Mouse (Mus musculus) hematopoietic stem cell, adult 5-6 weeks (primary cell): ENCODE data around the gene Ttc30a1. TPM values are rescaled to one million over a fixed set of nuclear protein-coding genes. Genes with fewer than 3 reads are reported as not detected.
A peak's percentile ranks its signal among the peaks of the same experiment; 100 is the strongest.
"Not testable (repeated sequence)": the region's sequence is repeated elsewhere in the genome, so short reads cannot be mapped to it uniquely, and the experiment has no call there.

Experiments used
- ATAC-seq, 2 experiments: fragments of 125-278 bp in 1 of 2; replicated peaks in 1 of 2; 2 replicates each; pipeline ENCODE4 v1.8.0; 2016 to 2017; ENCODE audit warnings: inconsistent platforms in 2 of 2, mild to moderate bottlenecking in 2 of 2, moderate number of reproducible peaks in 2 of 2, low read depth in 1 of 2, moderate TSS enrichment in 1 of 2; ENCODE audit not compliant: low FRiP score in 2 of 2, poor library complexity in 2 of 2, severe bottlenecking in 2 of 2, insufficient read depth in 1 of 2, low TSS enrichment in 1 of 2
- total RNA-seq: library from RNA; stranded (forward); fragments of 172-1452, 232-1000 nt; gene quantifications from 2 replicates; pipeline ENCODE4 v1.2.3, GENCODE M21; 2017

The Ttc30a1 gene
- total RNA-seq, 1 experiment from 2014 or later, result 5.5 TPM

DNA sequence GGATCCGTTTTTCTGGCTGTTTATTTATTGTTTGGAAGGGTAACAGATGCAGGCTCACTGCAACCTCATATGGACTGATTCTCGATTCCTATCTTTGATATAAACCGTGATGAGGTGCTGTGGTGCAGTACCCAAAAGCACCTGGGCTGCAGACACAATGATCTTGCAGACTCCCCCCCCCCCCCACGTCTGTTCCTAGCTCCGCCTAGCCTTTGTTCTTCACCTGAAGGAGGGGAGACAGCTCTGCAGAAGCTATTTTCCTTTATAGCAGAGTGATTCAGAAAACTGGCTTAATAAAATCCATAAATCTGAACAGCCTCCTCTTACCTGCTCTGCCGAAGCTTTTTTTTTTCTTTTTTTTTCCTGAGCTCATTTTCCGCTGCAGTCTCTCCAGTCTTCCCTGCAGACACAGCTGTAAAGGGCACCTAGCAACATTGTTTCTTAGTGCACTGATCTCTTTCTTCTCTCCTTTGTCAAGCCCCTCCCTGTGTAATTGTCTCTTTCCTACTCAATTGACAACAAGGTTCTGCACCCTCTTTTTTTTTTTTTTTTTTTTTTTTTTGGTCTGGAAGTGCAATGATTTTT is 7.1 kb upstream of the Ttc30a1 start:
- ATAC-seq, result no peak

DNA sequence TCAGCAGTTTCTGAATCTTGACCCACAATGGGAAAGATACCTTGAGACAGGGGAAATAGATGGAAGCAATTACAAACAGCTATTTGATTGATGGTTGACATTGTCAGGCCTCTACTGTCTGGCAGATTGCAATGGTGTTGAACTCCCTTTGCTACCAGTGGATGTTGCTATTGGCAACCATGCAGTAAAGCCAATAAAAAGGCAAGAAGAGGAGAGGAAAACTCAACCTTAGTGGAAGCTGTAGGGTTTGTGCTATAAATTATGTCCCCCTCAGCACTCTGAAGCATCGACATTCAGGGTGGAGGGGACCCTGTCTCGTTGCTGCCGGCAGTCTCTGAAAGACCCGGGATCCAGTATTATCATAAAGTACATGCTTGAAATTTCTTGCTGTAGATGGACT is 6.6 kb upstream of the Ttc30a1 start:
- ATAC-seq, result no peak

- ATAC-seq, result no peak
Observed at GRCm38 (mm10) chr2:75987739-75988138, 6.0 kb upstream of the Ttc30a1 start.

DNA sequence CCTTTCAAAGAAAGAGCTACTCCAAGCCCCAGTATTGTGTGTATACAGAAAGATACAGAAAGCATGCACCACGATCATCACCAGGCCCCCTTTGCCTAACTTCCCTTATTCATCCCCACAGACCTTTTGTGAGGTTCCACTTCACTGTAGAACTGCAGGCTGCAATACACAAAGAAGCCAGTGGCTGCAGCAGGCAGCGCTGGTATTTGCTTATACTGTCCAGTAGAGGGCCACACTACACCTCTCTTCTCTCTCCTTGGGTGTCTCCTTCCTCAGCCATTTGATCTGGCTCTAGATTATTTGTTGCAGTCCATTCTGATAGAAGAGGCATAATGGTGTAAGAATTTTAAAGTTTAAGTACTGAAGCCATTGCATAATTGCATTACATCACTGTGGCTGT is 3.4 kb upstream of the Ttc30a1 start:
- peak; percentile 89 to 91 for ATAC-seq

- no peak for ATAC-seq
Observed at GRCm38 (mm10) chr2:75983847-75984246, 2.1 kb upstream of the Ttc30a1 start.

- ATAC-seq, result no peak
Observed at GRCm38 (mm10) chr2:75983091-75983490, 1.3 kb upstream of the Ttc30a1 start.

DNA sequence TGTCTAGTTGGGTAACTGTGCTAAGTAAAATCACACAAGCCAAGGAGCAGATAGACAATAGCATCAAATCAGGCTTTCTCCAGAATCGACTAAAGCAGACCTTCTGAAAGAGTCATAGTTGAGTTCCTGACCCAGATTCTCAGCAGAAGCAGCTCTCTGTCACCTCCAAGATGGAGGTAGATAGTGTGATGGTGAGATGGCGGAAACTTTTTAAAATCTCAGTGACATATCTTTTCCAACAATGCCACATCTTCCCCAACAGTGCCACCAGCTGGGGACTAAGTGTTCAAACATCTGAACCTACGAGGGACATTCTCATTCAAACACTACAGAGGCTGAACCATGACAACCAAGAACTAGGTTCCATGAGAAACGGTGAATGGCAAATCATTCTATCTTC is 859 bp upstream of the Ttc30a1 start:
- ATAC-seq, result no peak

DNA sequence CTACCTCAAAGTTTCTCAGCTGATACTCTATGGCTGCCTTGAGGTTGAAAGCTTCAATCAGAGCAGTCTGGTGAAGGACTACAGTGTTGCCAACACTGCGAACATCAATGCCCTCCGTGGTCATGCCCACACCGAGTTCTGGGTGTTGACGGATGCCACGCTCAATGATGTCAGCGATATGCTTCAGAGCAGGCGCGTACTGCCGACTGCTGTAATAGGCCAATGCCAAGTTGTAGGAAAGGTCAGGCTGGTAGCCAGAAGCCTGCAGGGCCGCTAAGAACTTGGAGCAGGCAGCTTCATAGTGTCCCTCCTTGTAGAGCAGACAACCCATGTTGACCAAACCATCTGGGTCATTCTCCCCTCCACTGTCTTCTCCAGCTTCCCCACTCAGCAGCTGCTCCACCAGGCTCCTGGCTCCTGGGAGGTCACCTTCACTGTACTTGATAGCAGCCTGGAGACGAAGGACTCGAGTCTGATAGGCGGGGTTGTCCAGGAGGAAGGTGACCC is 781 bp downstream of the Ttc30a1 start:
- not testable (repeated sequence) for ATAC-seq

DNA sequence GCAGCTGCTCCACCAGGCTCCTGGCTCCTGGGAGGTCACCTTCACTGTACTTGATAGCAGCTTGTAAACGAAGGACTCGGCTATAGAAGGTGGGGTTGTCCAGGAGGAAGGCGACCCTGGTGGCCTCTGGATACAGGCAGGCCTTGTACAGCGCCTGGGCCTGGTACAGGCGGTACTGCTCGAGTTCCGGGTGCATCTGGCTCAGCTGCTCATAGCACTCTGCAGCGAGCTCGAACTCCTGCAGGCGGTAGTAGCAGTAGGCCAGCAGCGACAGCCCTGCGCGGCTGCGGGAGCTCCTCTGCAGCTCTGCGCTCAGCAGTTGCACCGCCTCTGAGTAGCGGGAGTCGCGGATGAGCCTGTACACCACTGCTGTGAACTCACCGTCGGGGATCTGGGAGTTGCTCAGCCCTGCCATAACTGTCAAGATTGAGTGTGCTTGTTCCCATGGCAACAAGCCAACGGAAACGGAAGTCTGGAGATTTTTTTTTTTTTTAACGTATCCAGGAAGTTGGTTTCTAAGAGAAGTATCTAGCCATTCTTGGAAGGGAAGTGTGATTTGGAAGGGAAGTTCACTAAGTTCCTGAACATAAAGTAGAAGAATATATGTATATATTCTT is 3.9 kb downstream of the Ttc30a1 start, which contains the start of gene Ttc30a2:
Ttc30a2 (minus strand) TSS at position 419 of the 617 bp plus-strand sequence.
- ATAC-seq, result peak; percentile 37 to 42

DNA sequence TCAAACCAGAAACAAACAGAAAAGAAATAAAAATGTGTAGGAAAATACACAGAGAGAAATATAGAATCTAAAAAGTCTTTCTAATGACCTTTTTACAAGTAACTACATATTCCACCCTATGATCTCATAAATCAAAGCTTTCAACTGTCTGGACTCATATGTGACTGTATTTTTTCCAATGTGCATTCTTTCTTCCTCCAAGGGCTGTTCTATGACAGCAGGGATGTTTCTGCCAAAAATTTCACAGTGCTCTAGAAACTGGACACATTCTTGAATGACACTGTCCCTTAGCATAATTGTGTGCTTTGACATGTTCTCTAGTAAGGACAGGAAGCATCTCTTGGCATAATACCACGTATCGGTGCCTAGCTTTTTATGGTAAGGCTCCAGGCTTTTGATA is 5.7 kb downstream of the Ttc30a1 start:
- not testable (repeated sequence) for ATAC-seq

GRCm38 (mm10) chr2:75974131-75974530 is 7.6 kb downstream of the Ttc30a1 start:
- ATAC-seq, result no peak

GRCm38 (mm10) chr2:75964972-75965371 is 16.8 kb downstream of the Ttc30a1 start:
- ATAC-seq, result peak; percentile 61 to 73

- peak; percentile 58 to 79 for ATAC-seq
Observed at GRCm38 (mm10) chr2:75964512-75964911, 17.3 kb downstream of the Ttc30a1 start.

DNA sequence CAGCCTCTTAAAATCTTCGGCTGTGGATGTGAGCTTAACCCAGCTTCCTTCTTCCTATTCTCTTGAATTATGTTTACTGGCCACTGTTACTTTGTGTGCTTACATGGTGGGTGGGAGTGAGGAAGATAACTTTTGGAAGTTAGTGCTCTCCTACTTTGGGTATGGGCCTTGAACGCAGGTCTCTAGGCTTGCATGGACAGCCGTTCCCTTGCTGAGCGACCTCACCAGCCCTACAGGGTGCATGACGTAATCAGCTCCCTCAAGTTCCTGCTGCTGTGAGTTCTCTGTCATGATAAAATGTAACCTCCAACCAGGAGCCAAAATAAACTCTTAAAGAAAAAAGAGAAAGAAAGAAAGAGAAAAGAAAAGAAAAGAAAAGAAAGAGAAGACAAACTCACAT is 17.7 kb downstream of the Ttc30a1 start:
- ATAC-seq, result no peak

- ATAC-seq, result no peak
Observed at GRCm38 (mm10) chr2:75963211-75963840, 18.4 kb downstream of the Ttc30a1 start.

- ATAC-seq, result no peak
Observed at GRCm38 (mm10) chr2:75960366-75961330, 21.1 kb downstream of the Ttc30a1 start.

DNA sequence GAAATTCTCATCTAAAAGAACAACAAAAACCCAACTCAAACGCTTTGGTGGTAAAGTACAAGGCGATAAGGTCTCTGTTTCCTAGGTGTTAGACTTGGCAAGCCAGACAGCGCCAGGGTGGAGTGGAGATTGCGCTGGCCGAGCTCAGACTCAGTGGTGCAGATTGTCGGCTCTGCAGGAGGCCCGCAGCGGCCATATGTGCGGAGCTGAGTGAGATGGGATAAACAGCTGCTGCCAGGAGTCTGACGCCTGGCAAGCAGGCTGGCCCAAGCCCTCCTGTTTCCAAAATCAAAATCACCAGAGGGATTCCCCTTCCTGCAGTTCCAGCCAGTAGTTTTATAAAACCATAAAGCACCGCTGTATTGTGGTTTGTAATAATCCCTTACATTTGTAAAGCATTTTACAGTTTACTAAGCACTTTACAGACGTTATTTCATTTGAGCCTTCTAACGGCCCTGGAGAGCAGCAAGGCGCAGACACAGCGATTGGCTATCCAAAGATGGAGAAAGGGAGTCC is 21.9 kb downstream of the Ttc30a1 start:
- no peak for ATAC-seq
